Mouse (Mus musculus) cerebellum, adult 8-10 months (tissue): ENCODE results near the gene Mrpl16.

Experiments
- DNase-seq: peaks from one replicate; pipeline ENCODE4 v3.0.0; 2022

Mrpl16 gene

GRCm38 (mm10) chr19:11807251-11807650 is 37.1 kb downstream of the Mrpl16 start:
- no peak for DNase-seq

- DNase-seq, result no peak
Observed at GRCm38 (mm10) chr19:11807822-11808221, 37.6 kb downstream of the Mrpl16 start.

GRCm38 (mm10) chr19:11808452-11808851 is 38.3 kb downstream of the Mrpl16 start:
- DNase-seq, result no peak

- DNase-seq, result no peak
Observed at GRCm38 (mm10) chr19:11810003-11810758, 40.0 kb downstream of the Mrpl16 start.

DNA sequence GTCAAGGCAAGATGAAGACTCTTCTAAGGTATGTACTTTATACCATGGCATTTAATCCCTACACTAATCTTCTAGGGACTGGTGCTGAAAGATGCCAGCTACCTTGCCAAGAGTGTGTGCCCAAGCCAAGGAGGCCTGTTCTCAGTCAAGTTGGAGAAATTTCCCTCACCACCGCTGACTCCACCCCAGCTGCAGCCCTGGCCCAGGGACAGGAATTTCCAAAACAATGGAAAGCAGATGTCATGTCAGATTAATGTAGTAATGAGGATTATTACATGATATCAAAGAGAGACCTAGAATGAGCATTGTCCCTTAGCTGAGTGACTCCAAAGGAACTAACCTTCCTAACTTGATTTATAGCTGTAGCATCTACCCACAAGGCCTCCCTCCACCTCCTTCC is 40.7 kb downstream of the Mrpl16 start:
- no peak for DNase-seq

- DNase-seq, result no peak
Observed at GRCm38 (mm10) chr19:11811688-11812365, 41.6 kb downstream of the Mrpl16 start.

DNA sequence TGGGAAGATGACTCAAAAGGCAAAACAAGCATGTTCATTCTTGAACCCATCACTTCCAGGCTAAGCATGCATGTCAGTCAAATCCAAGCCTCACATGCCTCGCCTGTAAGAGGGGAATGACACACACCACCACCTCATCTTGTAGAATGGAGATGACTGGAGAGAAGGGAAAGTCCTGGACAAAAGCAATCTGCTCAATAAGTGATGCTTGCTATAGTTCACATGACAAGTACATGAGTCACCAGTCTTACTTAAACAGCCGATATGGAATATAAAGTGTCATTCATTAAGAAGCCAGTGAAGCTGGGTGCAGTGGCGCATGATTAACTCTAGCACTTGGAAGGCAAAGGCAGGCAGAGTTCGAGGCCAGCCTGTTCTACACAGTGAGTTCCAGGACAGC is 42.9 kb downstream of the Mrpl16 start:
- DNase-seq, result no peak

DNA sequence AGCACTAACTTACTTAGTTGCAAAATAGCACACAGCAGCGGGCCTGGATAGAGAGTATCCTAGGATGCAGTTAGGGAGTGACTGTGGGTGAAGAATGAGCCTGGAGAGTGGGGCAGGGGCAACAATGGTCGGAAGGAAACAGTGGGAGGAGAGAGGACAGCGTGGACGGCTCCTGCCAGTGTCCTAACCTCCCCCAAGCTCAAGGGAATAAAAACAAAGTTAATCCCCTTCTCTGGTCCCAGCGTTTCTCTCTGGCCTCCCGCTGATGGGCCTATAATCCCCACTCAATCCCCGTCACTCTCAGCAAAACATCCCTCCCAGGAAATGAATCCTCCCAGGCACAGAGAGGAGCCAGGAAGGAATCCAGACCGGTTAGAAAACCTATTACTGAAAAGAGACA is 43.5 kb downstream of the Mrpl16 start:
- DNase-seq, result no peak

- no peak for DNase-seq
Observed at GRCm38 (mm10) chr19:11814742-11815333, 44.6 kb downstream of the Mrpl16 start.

DNA sequence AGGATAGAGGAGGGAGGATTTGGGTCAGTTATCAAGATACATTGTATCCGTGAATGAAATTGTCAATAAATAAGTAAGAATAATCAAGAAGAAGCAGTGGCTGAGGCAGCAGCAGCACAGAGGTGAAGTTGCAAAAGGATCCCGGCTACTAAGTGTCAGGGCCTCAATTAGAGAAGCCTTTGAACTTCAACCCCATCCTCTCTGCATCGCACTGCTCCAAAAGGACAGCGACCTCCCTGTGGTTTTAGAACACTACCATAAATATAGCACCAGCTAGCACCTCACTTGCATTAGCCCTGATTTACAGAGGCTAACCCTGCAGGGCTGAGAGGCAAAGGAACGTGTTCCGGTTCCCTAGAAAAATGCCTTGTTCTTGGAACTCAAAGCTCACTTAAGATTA is 46.5 kb downstream of the Mrpl16 start:
- no peak for DNase-seq

- no peak for DNase-seq
Observed at GRCm38 (mm10) chr19:11817586-11817985, 47.4 kb downstream of the Mrpl16 start.

DNA sequence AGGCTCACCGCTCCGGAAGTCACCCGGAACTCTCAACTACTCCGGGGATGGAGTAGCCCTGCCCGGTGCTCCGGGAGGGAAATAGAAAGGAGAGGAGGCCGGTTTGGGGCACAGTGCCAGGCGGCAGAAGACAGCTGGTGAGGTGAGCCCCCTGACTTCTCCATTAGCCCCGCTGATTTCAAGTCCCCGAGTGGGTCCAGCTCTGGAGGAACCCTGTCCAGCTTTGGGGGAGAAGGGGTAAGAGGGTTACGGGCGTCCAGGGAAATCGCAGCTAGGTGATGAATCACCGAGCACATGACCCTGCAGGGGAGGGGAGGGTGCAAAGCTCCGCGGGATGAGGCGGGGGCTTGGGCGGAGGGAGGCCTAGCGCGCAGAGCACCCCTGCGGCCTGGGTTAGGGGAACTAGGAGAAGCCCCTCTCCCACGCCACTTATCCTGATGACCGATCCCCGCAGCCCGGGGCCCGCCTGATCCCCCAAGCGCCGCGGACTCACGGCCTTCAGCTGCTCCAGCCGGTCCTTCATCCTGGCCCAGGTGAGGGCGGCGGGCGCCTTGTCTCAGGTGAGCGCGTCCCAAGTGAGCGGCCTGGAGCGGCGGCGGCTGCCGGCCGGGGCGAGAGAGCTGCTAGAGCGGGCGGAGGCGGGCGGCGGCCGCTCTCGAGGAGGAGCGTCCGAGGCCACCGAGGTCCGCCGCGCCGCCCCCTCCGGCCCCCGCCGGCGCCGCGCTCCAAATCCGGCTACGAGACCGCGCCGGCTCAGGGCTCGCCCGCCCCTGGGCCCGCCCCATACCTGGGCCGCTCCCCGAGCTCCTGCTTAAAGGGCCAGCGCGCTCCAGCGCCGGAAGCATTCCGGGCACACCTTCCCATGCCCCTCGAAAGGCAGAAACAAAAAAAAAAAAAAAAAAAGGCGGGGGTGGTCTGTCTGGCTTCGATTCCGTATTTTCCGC is 48.3 kb downstream of the Mrpl16 start:
- peak; percentile 70 for DNase-seq

- peak; percentile 32 for DNase-seq
Observed at GRCm38 (mm10) chr19:11819143-11819700, 49.0 kb downstream of the Mrpl16 start, which contains the start of gene Stx3. Gene Stx3, minus strand, starts transcription at chr19:11819403.

DNA sequence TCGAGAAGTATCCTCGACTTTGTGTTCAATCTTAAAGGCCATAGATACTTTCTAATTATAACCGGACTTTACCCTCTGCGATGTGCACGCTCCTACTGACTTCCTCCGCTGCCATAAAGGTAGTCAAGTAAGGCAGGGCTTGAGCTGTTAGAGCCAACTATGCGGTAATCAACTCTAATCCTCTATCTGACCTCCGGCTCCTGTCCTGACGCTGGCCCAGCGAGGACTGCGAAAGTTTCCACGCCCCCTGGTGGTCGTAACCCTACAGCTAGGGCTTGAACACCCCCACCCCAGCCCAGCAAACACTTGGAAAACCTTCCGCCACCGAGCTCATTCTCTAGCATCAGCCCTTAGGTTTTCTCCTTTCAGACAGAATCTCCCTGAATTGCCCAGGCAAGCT is 49.6 kb downstream of the Mrpl16 start:
- peak; percentile 70 for DNase-seq

DNA sequence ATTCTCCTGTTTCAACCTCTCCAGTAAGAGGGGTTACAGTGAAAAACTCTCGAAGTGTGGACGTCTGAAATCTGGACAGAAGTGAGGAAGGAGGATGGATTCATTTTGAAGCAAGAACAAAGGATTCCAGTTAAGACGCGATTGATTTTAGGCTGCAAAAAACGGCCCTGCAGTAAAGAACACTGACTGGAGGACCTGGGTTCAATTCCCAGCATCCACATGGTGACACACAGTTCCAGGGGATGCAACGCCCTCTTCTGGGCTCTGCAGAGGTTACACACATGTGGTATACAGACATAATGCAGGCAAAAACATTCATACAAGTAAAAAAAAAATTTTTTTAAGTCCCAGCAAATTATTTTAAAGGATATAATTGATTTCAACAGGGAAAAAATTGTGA is 50.0 kb downstream of the Mrpl16 start:
- DNase-seq, result peak; percentile 14

- DNase-seq, result no peak
Observed at GRCm38 (mm10) chr19:11823346-11824065, 53.3 kb downstream of the Mrpl16 start.
